Mouse (Mus musculus) forebrain, embryonic 14.5 days (tissue): ENCODE measurements around the gene Lcn4. TPM values are rescaled to one million over a fixed set of nuclear protein-coding genes. Genes with fewer than 3 reads are reported as not detected.

Experiments used
- ATAC-seq: fragments of 200-750 bp; cut with Nextera tagmentation; 2 replicates; pipeline ENCODE4 v1.8.0; 2017; ENCODE audit warnings: mild to moderate bottlenecking, moderate library complexity
- DNase-seq: peaks from one replicate; pipeline ENCODE4 v3.0.0-alpha.2; 2015; ENCODE audit warnings: low spot score
- H3K27ac ChIP-seq: fragments of 300-500 bp; sonication (generic); 2 replicates; pipeline ENCODE4 v1.5.1; 2014; ENCODE audit warnings: low read depth, mild to moderate bottlenecking, control low read depth, low read length, moderate library complexity
- H3K27me3 ChIP-seq: fragments of 300-500 bp; sonication (generic); replicated peaks from 2 replicates; pipeline ENCODE4 v1.6.1; 2014; ENCODE audit warnings: low read length, control low read depth, mixed read lengths; ENCODE audit not compliant: control insufficient read depth, insufficient read depth
- H3K36me3 ChIP-seq: fragments of 300-500 bp; sonication (generic); 2 replicates; pipeline ENCODE4 v1.6.1; 2014; ENCODE audit warnings: low read length, control low read depth; ENCODE audit not compliant: control insufficient read depth, insufficient read depth
- H3K4me1 ChIP-seq: fragments of 300-500 bp; sonication (generic); 2 replicates; pipeline ENCODE4 v1.6.1; 2014; ENCODE audit warnings: antibody characterized with exemption, low read length, control low read depth; ENCODE audit not compliant: control insufficient read depth, insufficient read depth
- H3K4me2 ChIP-seq: fragments of 300-500 bp; sonication (generic); 2 replicates; pipeline ENCODE4 v1.6.1; 2014; ENCODE audit warnings: mild to moderate bottlenecking, control low read depth, low read length
- H3K4me3 ChIP-seq: fragments of 300-500 bp; sonication (generic); 2 replicates; pipeline ENCODE4 v1.5.1; 2014; ENCODE audit warnings: low read depth, low read length, control low read depth
- H3K9ac ChIP-seq: fragments of 300-500 bp; sonication (generic); 2 replicates; pipeline ENCODE4 v1.6.1; 2014; ENCODE audit warnings: mild to moderate bottlenecking, low read length, control low read depth, moderate library complexity
- H3K9me3 ChIP-seq: fragments of 300-500 bp; sonication (generic); replicated peaks from 2 replicates; pipeline ENCODE4 v1.6.1; 2016; ENCODE audit warnings: low read length, control low read depth, mixed read lengths; ENCODE audit not compliant: control insufficient read depth
- WGBS: fragments of 180-500 bp; shearing (Covaris S2); extraction: QIAGEN DNeasy Blood & Tissue Kit; methylation state at CpG from one replicate; pipeline ENCODE4 v1.1.7; 2014; 5-methylcytosine and 5-hydroxymethylcytosine counted together
- polyA plus RNA-seq: library from polyadenylated mRNA; unstranded; fragments of >200 nt; fragmentation: Nextera tagmentation; extraction: Ambion mirVana; gene quantifications from 2 replicates; pipeline ENCODE4 v1.2.1, GENCODE M21; 2014

Gene Lcn4
- polyA plus RNA-seq, 1 experiment from 2014 or later = not detected

DNA sequence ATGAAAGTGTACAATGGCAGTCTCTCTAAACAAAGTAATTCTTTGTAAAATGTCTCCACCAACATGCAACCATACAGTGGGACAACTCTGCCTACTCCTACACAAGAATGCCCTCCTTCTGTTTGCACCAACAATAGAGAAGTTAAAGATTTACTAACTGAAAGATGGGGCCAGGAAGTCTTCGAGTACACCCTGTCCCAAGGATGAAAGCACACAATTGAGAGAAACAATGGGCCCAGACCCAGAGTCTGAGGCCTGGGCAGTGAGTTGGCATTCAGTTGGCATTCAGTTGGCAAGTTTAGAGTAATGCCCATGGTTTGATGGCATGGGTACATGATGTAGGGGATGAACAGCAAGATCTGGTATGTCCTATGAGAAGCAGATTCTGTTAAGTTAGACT lies 16.4 kb downstream of the Lcn4 start:
- H3K27ac ChIP-seq = no peak overlapping the region
- no peak for DNase-seq
- no peak for ATAC-seq
- no peaks in the 10 kb centered on the region for H3K9me3 ChIP-seq
- no peak overlapping the region for H3K4me3 ChIP-seq
- H3K4me1 ChIP-seq = no peaks in the 10 kb centered on the region
- WGBS = 50% methylated on average over 1 of the region's 1 CpGs
- no peak overlapping the region for H3K9ac ChIP-seq
- no peaks in the 10 kb centered on the region for H3K27me3 ChIP-seq
- H3K4me2 ChIP-seq = no peak overlapping the region
- H3K36me3 ChIP-seq = no peaks in the 10 kb centered on the region

- ATAC-seq (peak; percentile 98), DNase-seq (peak; percentile 92)
- Histone ChIP-seq H3K27ac (no peak overlapping the region), H3K9ac (no peak overlapping the region), H3K27me3 (no peaks in the 10 kb centered on the region), H3K4me3 (no peak overlapping the region), H3K36me3 (no peaks in the 10 kb centered on the region), H3K4me1 (no peaks in the 10 kb centered on the region), H3K9me3 (no peaks in the 10 kb centered on the region), H3K4me2 (no peak overlapping the region)
- WGBS = 37% methylated on average over 3 of the region's 3 CpGs
Observed at GRCm38 (mm10) chr2:26646643-26647293, 24.3 kb downstream of the Lcn4 start.

GRCm38 (mm10) chr2:26643942-26644341 lies 27.1 kb downstream of the Lcn4 start:
- Histone ChIP-seq H3K4me2 (no peak overlapping the region), H3K36me3 (no peaks in the 10 kb centered on the region), H3K27ac (no peak overlapping the region), H3K9ac (no peak overlapping the region), H3K27me3 (no peaks in the 10 kb centered on the region), H3K4me1 (peaks cover 1% of the 10 kb centered on the region), H3K4me3 (no peak overlapping the region), H3K9me3 (no peaks in the 10 kb centered on the region)
- no peak for ATAC-seq
- DNase-seq = no peak
- WGBS = 67% methylated on average over 2 of the region's 2 CpGs

- Histone ChIP-seq H3K4me2 (no peak overlapping the region), H3K9me3 (no peaks in the 10 kb centered on the region), H3K4me3 (no peak overlapping the region), H3K27ac (no peak overlapping the region), H3K27me3 (no peaks in the 10 kb centered on the region), H3K9ac (no peak overlapping the region), H3K4me1 (peaks cover 13% of the 10 kb centered on the region), H3K36me3 (peaks cover 25% of the 10 kb centered on the region)
- DNase-seq = no peak
- no peak for ATAC-seq
- 80% methylated on average over 7 of the region's 7 CpGs for WGBS
Observed at GRCm38 (mm10) chr2:26641006-26641647, 30.0 kb downstream of the Lcn4 start.

DNA sequence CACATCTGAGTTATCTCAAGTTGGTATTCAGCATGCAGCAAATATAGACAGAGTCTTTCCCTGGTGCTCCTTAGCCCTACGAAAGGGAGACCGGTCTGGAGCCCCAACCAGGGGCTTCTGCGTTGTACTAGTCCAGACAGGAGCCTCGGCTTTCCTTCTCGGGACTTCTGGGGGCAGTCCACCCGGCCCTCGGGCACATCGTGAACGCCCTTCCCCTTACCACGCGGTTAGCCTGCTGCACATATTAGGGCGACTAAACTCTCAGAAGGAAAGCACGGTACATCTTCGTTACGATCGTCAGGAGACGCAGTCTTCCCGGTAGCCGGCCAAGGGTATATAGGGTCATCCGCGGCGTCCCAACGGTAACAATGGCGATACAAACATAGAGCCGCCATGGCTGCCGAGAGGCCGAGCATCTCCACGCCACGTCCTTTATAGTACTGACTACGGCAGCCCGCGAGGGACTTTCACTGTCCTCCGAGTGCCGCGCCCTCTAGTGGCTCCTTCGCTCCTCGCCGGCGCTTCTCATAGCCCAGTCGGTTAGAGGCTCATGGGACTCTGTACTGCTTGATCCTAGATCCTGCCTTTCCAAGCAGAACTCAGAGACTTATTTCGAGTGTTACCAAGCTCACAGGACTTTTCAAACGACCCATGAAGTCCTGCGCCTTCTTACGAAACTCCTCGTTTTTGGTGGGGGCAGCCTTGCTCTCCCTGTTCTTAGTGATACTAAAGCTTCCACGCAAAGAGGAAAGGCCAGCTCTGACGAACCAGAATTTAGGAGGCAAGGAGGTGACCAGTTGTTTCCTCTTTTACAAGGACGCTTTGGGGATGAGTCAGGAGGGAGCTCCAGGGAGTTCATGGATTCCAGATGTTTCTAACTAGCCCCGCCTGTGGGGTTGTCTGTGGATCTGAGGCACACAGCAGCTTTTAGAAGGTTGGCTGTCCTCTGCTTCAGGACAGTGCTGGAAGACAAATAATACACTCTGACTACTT lies 30.9 kb downstream of the Lcn4 start:
- DNase-seq (peak; percentile 98), ATAC-seq (peak; percentile 92)
- no peaks in the 10 kb centered on the region for H3K27me3 ChIP-seq
- peak overlapping the region; percentile 94 for H3K4me3 ChIP-seq
- H3K4me1 ChIP-seq = peaks cover 13% of the 10 kb centered on the region
- H3K36me3 ChIP-seq = peaks cover 35% of the 10 kb centered on the region
- 5% methylated on average over 49 of the region's 49 CpGs for WGBS
- no peaks in the 10 kb centered on the region for H3K9me3 ChIP-seq
- H3K9ac ChIP-seq = peak overlapping the region; percentile 99
- peak overlapping the region; percentile 60 for H3K27ac ChIP-seq
- H3K4me2 ChIP-seq = peak overlapping the region; percentile 68

GRCm38 (mm10) chr2:26639083-26639482 lies 32.0 kb downstream of the Lcn4 start:
- Histone ChIP-seq H3K9ac (peak overlapping the region; percentile 99), H3K36me3 (peaks cover 45% of the 10 kb centered on the region), H3K4me2 (peak overlapping the region; percentile 68), H3K4me1 (peaks cover 13% of the 10 kb centered on the region), H3K27ac (no peak overlapping the region), H3K27me3 (no peaks in the 10 kb centered on the region), H3K9me3 (no peaks in the 10 kb centered on the region), H3K4me3 (peak overlapping the region; percentile 94)
- WGBS = 11% methylated on average over 8 of the region's 8 CpGs
- ATAC-seq (peak; percentile 42; the same call in 1 of the 2 replicates), DNase-seq (peak; percentile 65)

DNA sequence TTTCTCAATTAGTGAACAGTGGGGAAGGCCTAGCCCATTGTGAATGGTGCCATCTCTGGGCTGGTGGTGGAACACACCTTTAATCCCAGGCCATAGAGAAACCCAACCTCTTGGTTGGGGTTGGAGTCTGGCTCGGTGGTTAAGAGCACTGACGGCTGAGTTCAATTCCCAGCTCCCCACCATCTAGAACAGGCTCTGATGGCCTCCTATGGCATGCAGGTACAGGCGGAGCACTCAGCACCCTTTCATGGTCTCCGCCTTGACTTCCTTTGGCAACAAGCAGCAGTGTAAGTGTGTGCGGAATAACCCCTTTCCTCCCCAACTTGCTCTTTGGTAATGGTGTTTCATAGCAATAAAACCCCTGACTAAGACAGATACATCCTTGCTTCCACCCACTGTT lies 32.5 kb downstream of the Lcn4 start:
- H3K27ac ChIP-seq = no peak overlapping the region
- H3K27me3 ChIP-seq = no peaks in the 10 kb centered on the region
- H3K4me1 ChIP-seq = peaks cover 13% of the 10 kb centered on the region
- H3K9me3 ChIP-seq = no peaks in the 10 kb centered on the region
- H3K36me3 ChIP-seq = peaks cover 49% of the 10 kb centered on the region
- H3K4me3 ChIP-seq = peak overlapping the region; percentile 94
- peak overlapping the region; percentile 99; the same call in 1 of the 2 replicates for H3K9ac ChIP-seq
- WGBS = 60% methylated on average over 5 of the region's 5 CpGs
- H3K4me2 ChIP-seq = peak overlapping the region; percentile 68
- no peak for DNase-seq
- ATAC-seq = no peak

GRCm38 (mm10) chr2:26638039-26638438 lies 33.0 kb downstream of the Lcn4 start:
- Histone ChIP-seq H3K4me1 (peaks cover 13% of the 10 kb centered on the region), H3K4me2 (peak overlapping the region; percentile 68), H3K9me3 (no peaks in the 10 kb centered on the region), H3K27me3 (no peaks in the 10 kb centered on the region), H3K4me3 (peak overlapping the region; percentile 94; the same call in 1 of the 2 replicates), H3K27ac (no peak overlapping the region), H3K36me3 (peaks cover 54% of the 10 kb centered on the region), H3K9ac (peak overlapping the region; percentile 32; the same call in 1 of the 2 replicates)
- no peak for ATAC-seq
- no peak for DNase-seq
- WGBS = 87% methylated on average over 5 of the region's 5 CpGs
